Mouse (Mus musculus) retina, postnatal 1 day (tissue): ENCODE measurements around the gene Hyal3.

Experiments
- DNase-seq: peaks from one replicate; pipeline ENCODE4 v3.0.0-alpha.2; 2012

Gene Hyal3

DNA sequence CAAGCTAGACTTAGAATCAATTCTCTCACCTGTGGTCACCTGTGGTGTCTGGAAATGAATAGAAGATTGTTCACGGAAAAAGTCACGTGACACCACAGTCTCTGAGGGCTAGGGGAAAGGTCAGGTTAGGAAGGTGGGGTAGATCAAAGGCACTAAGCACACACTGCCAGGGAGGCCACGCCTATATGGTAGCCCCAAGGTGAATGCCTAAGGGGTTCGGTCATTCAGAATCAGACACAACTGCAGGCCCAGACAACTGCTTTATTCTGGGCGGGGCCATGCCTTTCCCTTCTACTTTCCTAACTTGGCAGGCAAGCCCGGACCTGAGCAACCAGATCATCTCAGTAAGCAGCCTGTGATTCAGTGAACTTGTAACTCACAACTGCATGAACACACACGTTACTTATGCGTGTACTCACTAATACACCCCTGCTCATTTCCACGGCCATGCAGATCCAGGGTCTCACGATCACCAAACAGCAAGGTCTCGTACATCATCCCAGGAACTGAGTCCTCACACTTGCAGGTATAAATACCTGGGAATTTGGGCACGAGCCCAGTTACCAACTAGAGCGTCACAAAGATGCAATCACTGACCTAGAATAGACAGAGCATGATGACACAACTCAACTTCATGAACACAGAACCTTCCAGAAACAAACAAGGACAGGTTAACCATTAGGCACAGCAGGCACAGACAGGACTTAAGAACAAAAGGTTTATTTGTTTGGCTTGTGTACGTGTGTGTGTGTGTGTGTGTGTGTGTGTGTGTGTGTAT, 4.8 kb upstream of the Hyal3 start:
- peak; percentile 17 for DNase-seq

DNA sequence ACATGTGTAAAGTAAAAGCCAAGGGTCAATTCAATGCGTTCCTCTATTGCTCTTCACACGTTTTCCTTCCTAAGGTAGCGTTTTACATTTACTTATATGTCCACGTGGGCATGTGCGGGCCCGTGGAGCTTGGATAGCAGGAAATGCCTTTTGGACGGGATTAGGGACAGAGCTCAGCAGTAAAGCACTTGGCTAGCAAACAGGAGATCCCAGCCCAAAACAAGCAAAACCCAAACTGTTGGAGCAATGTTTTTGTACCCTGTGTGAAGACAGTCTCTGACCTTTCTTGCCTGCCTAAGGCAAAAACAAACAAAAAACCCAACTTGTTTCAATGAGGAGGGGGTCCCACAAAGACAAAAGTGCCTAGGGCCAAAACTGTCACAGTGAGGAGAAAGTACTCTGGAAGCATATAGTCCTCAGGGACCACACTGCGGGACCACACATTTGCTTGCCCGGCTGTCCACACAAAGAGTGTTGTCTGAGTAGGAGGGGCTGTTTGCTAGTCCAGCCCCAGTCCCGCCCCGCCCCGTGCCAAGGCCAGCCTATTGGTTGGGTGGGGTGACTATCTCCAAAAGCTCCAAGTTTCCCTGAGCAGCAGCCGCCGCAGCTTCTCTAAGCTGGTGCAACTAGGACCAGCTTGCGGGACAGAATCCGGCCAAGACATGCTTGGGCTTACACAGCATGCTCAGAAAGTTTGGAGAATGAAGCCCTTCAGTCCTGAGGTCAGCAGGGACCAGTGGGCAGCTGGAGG, 4.1 kb upstream of the Hyal3 start, which contains the start of gene Hyal1:
Gene Hyal1 (plus strand): TSS at position 571 of the 751 bp plus-strand sequence.
- peak; percentile 89 for DNase-seq

DNA sequence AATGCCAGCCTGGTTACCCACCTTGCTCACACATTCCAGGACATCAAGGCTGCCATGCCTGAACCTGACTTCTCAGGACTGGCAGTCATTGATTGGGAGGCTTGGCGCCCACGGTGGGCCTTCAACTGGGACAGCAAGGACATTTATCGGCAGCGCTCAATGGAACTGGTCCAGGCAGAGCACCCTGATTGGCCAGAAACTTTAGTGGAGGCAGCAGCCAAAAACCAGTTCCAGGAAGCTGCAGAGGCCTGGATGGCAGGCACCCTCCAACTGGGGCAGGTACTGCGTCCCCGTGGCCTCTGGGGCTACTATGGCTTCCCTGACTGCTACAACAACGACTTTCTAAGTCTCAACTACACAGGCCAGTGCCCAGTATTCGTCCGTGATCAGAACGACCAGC, 2.7 kb upstream of the Hyal3 start:
- DNase-seq, result no peak

DNA sequence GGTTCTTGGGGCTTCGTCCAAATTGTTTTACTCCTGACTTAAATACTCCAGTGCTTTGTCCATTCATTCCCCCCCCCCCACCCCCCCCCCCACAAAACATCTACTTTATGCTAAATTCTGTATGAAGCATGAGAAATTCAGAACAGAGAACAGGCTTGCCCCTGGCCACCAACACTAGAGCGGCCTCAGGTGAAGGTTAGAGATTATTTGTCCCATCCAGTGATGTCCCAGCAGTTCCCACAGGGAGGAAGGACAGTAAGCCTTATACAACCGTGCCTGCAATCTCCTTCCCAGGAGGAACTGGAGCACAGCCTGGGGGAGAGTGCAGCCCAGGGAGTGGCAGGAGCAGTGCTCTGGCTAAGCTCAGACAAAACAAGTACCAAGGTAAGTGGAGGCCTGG, 2.0 kb upstream of the Hyal3 start, which contains the start of gene Naa80:
Gene Naa80 (plus strand): TSS at position 301 of the 400 bp plus-strand sequence.
- no peak for DNase-seq

DNA sequence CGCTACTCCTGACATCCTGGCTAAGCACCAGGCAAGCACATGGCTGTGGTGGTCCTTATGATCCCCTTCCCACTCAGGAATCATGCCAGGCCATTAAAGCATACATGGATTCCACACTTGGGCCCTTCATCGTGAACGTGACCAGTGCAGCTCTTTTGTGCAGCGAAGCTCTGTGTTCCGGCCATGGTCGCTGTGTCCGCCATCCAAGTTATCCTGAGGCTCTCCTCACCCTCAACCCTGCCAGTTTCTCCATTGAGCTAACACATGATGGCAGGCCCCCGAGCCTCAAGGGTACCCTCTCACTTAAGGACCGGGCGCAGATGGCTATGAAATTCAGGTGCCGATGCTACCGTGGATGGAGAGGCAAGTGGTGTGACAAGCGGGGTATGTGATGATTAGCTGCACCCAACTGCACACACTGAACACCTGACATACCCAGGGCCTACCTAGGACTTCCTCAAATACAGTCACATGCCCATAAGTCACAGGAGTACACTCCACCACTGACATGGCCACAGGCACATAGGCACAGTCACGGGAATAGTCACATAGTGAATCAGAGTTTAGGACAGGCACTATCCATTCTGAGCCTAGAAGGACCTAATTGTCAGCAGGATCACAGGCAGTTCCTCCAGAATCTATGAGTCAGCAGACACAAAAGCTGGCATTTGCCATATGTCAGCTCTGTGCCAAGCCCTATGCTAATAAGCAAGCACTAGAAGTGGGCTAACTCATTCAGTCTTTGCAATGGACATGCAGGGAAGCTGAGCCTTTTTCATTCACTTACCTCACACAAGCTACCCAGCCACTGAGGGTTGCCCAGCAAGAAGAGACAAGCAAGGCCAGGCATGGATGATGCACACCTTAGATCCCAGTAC, 1.4 kb upstream of the Hyal3 start:
- no peak for DNase-seq

DNA sequence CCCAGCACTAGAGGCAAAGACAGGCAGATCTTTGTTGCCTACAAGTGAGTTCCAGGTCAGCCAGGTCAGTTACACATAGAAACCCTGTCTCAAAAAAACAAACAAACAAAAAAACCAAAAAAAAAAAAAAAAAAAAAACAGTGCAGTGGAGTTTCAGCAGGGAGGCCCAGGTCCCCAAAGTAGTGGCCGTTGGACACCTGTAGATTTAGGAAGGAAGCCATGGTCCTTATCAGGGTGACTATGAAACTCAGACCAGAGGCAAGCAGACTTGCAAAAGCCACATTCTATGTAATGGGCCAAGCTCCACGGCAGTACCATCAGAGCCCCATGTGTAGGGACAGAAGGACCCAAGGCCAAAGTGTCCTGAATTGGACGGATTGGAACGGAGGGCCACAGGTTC, 966 bp downstream of the Hyal3 start:
- DNase-seq, result no peak

DNA sequence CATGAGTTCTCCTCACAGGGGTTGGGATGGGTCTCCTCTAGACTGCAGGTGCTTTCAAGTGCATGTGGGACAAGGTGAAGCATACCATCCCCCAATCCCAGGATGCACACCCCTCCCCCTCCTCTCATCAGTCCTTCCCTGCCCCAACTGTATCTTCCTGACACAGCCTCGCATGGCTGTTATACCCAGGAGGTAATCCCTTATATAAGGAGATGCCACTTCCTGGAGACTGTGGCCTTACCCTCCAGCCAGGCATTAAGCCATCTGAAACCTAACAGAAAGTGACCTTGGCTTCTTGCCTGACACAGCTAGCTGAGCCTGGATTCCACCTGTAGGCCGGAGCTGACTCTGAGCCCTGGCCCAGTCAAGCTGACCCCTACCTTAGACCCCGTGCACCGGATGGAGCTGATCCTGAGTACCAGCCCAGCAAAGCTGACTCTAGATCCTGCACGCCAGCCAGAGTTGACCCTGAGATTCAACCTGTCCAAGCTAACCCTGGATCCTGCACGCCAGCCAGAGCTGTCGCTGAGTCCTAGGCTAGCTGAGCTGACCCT, 2.0 kb downstream of the Hyal3 start:
- no peak for DNase-seq

DNA sequence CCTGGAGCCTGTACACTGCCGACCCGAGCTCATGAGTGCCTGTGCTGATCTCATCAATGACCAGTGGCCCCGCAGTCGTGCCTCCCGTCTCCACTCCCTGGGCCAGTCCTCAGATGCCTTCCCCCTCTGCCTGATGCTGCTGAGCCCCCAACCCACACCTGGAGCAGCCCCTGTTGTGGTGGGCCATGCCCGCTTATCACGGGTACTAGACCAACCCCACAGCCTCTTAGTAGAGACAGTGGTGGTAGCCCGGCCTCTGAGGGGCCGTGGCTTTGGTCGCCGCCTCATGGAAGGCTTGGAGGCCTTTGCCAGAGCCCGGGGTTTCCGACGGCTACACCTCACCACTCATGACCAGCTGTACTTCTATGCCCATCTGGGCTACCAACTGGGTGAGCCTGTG, 2.6 kb downstream of the Hyal3 start:
- DNase-seq, result no peak

DNA sequence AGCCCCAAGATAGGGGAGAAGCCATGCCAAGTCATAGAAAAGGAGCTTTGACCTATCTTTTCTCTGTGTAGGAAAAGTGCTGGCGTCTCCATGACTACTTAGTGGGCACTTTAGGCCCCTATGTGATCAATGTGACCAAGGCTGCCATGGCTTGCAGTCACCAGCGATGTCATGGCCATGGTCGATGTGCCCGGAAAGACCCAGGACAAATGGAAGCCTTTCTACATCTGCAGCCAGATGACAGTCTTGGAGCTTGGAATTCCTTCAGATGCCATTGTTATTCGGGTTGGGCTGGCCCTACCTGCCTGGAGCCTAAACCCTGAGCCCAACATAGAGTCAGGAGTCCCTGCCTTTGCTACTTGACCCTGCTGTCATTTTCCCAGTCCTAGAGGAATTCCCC, 5.9 kb downstream of the Hyal3 start:
- DNase-seq, result no peak

DNA sequence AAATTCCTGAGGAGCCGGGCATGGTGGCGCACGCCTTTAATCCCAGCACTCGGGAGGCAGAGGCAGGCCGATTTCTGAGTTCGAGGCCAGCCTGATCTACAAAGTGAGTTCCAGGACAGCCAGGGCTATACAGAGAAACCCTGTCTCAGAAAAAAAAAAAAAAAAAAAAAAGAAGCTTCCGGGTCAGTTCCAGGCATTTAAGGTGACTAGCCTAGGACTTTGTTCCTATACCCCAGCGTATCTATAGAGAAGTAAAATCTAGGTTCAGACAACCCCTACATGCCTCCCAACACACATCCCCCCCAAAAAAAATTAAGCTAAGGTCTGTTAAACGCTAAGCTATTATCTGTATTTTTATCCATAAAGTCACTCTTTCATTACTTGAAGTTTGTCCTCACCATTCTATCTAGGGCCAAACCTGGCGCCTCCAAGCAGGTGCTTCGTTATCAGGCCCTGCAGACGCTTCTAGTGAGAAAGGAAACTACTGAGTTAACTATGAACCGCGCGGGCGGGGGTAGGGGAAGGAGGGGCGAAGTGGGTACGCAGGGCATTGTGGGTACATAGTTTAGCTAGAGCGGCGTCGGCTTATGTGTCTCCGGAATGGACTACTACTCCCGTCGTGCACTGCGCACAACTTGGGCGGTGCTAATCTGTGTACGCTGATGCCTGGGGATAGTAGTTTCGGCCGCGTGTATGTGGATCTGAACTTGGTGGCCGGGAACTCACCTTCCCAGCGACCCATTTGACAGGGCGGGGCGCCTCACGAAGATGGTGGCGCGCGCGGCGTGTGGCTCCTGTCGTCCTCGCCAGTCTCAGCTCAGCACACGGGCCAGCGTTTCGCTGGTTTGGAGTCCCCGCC, 6.6 kb downstream of the Hyal3 start, which contains the start of gene Ifrd2:
Gene Ifrd2 (plus strand): TSS at position 669 of the 859 bp plus-strand sequence.
- DNase-seq, result peak; percentile 100

DNA sequence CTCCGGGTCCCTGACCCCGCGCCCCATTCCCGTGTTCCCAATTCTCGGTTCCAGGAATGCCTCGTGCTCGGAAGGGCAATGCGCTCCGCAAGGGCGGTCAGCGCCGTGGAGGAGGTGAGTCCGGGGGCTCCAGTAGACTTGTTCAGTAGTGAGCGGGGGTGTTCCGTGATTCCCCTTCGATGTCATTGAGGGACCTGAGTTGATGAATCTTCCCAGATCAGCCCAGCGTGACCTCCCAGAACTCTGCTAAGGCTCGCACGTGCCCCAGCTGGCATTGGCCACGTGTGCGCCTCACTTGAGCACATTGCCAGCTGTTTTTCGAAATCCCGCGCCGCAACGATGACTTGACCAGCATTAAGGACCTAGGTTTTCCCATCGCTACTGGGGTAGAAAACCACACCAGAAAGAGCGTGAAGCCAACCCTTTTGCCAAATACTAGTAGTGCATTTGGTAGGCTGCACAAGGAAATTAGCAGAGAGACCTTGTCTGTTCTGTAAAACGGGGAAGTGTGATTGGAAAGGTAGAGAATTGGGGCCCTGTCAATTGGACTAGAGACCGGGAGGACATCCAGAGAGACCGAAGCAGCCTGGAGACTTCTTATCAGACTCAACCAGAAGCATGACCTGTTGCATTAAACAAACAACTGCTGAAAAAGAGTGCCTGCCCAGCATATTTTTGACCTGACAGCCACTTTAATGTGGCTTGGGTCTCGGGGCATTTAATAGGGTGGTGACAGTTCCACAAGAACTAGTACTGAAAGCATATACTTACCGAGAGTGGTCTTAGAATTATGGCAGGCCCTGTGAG, 7.4 kb downstream of the Hyal3 start:
- DNase-seq, result no peak

DNA sequence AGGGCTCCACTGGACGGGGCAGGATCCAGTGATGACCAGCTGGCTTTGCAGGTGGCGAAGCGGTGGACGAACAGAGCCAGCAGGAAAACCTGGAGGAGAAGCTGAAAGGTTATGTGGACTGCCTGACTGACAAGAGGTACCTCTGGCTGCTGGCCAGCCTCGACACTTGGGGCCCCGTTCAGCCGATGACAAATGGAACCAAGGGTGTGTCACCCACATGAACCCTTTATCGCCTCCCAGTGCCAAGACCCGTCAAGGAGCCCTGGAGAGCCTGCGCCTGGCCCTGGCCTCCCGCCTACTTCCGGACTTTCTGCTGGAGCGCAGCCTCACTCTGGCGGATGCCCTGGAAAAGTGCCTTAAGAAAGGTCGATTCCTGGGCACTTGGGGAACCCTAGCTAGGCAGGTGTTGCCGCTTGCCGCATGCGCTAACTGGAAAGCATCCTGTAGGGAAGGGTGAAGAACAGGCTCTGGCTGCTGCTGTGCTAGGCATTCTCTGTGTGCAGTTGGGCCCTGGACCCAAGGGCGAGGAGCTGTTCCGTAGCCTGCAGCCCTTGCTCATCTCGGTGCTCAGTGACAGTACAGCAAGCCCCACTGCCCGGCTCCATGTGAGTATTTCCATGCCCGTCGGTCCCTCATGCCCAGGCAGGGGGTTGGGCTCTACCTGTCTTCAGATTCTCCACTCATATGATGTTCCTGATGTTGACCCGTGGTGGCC, 9.6 kb downstream of the Hyal3 start:
- DNase-seq, result no peak

DNA sequence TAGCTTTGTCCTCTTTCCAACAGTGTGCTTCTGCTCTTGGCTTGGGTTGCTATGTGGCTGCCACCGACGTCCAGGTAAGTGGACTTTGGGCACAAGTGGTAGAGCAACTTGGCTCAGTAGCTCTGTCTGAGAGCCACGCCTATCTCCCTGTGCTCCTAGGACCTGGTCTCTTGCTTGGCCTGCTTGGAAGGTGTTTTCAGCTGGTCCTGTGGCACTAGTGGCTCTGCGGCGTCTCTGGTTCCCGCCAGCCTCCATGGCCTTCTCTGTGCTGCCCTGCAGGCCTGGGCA, 10.1 kb downstream of the Hyal3 start:
- no peak for DNase-seq

DNA sequence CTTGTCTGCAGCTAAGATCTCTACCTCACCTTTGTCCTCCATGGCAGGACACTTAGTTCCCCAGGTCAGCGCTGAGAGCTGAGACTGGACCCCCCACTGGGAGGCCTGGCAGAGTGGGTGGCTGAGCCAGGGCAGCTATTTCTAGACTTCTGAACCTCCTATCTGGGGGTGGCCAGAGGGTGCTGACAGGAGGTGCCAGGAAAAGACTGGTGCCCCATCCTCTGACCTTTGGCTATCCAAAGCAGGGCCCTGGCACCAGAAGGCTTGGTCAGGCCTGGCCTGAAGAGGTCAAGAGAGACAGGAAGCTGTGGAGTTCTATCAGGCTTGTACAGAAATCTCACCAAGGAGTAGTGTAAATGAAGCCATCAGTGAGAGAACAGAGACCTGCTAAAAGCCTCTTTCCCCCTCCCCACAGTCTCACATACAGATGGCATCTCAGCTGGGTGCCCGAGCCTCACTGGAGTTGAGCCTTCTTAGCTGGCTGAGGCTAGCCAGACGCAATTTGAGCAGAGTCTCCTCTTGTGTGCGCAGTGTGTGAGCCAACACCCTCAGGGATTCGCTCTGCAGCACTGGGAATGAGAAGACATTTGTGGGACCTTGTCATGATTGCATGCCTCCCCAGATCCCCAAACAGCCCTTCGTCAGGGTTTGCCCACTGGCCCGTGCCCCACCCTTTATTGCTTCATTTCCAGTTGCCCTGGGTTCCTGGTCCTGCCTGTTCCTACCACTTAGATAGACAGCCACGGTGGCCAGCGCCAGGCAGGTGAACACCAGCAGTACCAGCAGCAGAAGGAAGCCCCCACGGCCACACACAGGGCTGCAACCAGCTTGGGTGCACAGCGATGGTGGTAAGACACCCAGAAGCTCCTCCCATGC, 12.7 kb downstream of the Hyal3 start:
- DNase-seq, result peak; percentile 63

DNA sequence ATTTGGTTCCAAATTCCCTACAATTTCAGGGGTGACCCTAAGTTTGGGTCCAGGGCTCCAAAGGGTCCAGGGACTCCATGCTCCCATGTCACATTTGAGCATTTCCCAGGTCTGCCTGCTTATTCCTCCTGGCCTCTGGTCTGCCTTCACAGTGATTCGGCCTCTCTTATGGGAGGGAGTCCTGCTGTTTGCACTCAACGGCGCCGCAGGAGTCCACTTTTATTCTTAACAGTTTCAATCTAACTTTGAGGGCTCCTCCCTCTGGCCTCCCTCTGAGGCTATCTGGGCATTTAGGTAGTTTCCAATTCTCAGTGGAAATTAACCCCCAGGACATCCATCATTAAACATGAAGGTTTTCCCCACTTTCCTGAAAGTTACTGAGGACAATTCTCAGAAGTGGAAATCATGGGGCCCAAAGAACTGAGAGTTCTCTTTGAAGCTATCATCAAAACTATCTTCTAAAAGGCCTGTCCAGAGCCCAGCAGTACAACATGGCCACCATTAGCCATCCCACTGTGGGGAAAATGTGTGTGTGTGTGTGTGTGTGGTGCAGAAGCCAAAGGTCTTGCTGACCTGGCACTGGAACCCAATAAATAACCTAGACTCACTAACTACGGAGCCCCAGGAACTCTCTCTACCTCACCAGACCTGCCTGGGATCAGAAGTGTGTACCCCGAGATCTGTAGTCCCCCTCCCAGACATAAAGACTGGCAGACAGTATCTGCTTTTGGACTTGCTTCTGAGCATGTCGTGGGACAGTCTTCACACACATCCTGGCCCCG, 13.9 kb downstream of the Hyal3 start:
- DNase-seq, result no peak

DNA sequence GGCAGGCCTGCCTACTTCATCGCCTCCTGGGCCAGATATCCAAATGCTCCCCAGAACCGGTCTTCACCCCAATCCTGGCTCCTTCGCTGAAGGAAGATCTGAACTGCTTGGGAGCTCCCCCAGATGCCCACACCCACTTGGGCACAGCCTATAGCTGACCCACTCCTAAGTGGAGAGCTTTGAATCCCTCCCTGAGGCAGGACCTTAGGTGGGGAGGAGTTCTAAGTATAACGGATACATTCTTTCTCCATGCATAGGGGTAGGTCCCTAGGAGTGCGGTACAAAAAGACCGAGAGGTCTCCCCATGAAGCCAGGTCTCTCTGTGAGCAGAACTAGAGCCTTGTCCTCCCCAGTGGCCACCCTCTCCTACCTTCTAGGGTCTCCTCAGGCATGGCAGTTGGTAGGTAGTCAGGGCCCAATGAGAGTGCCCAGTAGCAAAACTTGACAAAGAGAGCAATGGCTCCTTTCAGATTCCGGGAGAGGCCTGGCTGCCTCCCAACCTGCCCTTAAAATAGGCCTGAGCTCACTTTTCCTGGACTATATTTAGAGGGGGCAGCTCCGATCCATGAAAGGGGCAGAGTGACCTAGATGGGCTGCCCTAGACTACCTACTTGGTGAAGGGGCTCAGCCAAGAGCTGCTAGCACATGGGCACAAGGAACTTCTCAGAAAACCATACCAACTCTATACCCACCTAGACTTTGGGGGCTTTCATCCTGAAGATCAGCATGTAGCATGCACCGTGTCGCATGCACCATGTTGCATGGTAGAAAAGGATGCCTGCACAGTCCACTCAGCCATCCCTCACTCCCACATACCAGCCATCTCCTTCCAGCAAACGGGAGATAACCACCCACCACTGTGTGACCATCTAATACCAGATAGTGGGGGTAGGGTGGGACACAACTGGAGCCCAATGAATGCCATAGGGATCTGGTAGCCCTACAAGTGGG, 16.3 kb downstream of the Hyal3 start:
- DNase-seq, result no peak

DNA sequence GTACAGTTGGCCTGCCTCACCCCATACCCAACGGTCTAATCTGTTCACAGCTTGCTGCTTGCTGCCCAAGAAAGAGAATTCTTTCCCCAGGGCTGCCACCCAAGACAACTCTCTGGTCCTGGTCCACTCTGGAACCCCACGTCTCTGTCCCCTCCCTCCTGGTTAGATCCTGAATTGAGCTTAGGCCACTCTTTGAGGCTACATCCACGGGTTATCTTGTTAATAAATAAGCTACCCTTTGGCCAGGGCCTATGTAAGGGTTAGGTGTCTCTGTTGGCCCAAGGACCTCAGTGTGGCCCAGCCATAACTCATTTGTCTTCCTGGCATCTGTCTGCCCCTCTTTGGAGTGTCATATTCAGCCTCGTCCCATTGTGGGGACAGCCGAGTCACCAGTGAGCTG, 17.8 kb downstream of the Hyal3 start:
- no peak for DNase-seq
